Mouse (Mus musculus) bone marrow, adult 2 months (tissue): ENCODE measurements around the gene Mmel1.

Experiments used
- CTCF ChIP-seq: fragments of 200-500 bp; IDR thresholded peaks from 2 replicates; pipeline ENCODE4 v1.5.1; 2011; ENCODE audit warnings: low read length, control low read depth; ENCODE audit not compliant: control insufficient read depth, insufficient read depth
- POLR2A ChIP-seq: fragments of 200-500 bp; IDR thresholded peaks from 2 replicates; pipeline ENCODE4 v1.6.1; 2011; ENCODE audit warnings: low read depth, mild to moderate bottlenecking, control low read depth, low read length, borderline replicate concordance; ENCODE audit not compliant: control insufficient read depth

DNA sequence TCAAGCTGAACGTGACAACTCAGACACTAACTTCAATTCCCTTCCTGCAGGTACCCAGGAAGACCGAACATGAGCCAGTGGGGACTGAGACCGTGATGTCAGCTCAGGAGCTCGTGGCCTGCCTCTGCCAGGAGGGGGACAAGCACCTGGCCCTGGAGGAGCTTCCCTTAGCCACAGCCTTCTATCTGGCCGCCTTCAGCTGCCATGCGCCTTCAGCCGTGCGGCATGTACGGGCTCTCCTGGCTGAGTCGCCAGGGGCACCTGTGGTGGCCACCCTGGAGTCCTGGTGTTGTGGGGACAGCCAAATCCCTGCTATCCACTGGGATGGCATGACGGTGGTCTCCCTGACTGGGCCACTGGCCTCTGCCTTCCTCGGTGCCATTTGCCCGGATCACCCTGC, 30.6 kb upstream of the Mmel1 start:
- TF ChIP-seq CTCF (no peak), POLR2A (no peak)
